Mouse (Mus musculus): ENCODE measurements around the gene Zfp747. TPM values are rescaled to one million over a fixed set of nuclear protein-coding genes. Genes with fewer than 3 reads are reported as not detected.
A peak's percentile ranks its signal among the peaks of the same experiment; 100 is the strongest.

The Zfp747 gene
- polyA plus RNA-seq, 1 experiment: 35.5 TPM

- Histone ChIP-seq H3K27me3 (ENCODE audit: control insufficient read depth, insufficient read depth, low read length) (no peaks in the 10 kb centered on the region), H3K36me3 (ENCODE audit: control insufficient read depth, insufficient read depth, low read length) (no peaks in the 10 kb centered on the region), H3K4me3 (ENCODE audit: low read depth, low read length) (no peak overlapping the region), H3K4me1 (ENCODE audit: control insufficient read depth, insufficient read depth, insufficient read length, low read length) (peaks cover 3% of the 10 kb centered on the region; the same call in 1 of the 2 replicates), H3K27ac (ENCODE audit: insufficient read depth, low read depth, low read length) (no peak overlapping the region)
- TF ChIP-seq POLR2A (IDR thresholded peaks at IDR 0.05; ENCODE audit: low read depth, low read length) (no peak), CTCF (IDR thresholded peaks at IDR 0.05; ENCODE audit: extremely low read depth, insufficient read length, insufficient replicate concordance, low read depth, low read length) (no peak)
- WGBS: 83% methylated on average over 5 of the region's 5 CpGs
Measured at GRCm38 (mm10) chr7:127351230-127352004, 24.4 kb downstream of the Zfp747 start.

GRCm38 (mm10) chr7:127346676-127347075 lies 29.2 kb downstream of the Zfp747 start:
- Histone ChIP-seq H3K4me1 (ENCODE audit: control insufficient read depth, insufficient read depth, insufficient read length, low read length) (peaks cover 16% of the 10 kb centered on the region), H3K27me3 (ENCODE audit: control insufficient read depth, insufficient read depth, low read length) (no peaks in the 10 kb centered on the region), H3K27ac (ENCODE audit: insufficient read depth, low read depth, low read length) (peak overlapping the region; percentile 96), H3K4me3 (ENCODE audit: low read depth, low read length) (peak overlapping the region; percentile 84), H3K36me3 (ENCODE audit: control insufficient read depth, insufficient read depth, low read length) (peaks cover 11% of the 10 kb centered on the region)
- WGBS: 12% methylated on average over 8 of the region's 8 CpGs
- no peak for TF ChIP-seq CTCF (IDR thresholded peaks at IDR 0.05; ENCODE audit: extremely low read depth, insufficient read length, insufficient replicate concordance, low read depth, low read length)
- no peak for TF ChIP-seq POLR2A (IDR thresholded peaks at IDR 0.05; ENCODE audit: low read depth, low read length)

GRCm38 (mm10) chr7:127345512-127346325 lies 30.1 kb downstream of the Zfp747 start, which contains the start of gene Zfp768:
TSS of gene Zfp768 (minus strand) at chr7:127345589.
- 1% methylated on average over 74 of the region's 76 CpGs for WGBS
- H3K4me3 ChIP-seq (ENCODE audit: low read depth, low read length): peak within 1 kb of the TSS; percentile 84
- TF ChIP-seq CTCF (IDR thresholded peaks at IDR 0.05; ENCODE audit: extremely low read depth, insufficient read length, insufficient replicate concordance, low read depth, low read length): no peak
- peak; percentile 84 for TF ChIP-seq POLR2A (IDR thresholded peaks at IDR 0.05; ENCODE audit: low read depth, low read length)
- H3K4me1 ChIP-seq (ENCODE audit: control insufficient read depth, insufficient read depth, insufficient read length, low read length): peaks cover 16% of the 10 kb centered on the region
- H3K27me3 ChIP-seq (ENCODE audit: control insufficient read depth, insufficient read depth, low read length): no peaks in the 10 kb centered on the region
- H3K27ac ChIP-seq (ENCODE audit: insufficient read depth, low read depth, low read length): peak within 1 kb of the TSS; percentile 96
- H3K36me3 ChIP-seq (ENCODE audit: control insufficient read depth, insufficient read depth, low read length): peaks cover 14% of the 10 kb centered on the region

- WGBS: 1% methylated on average over 42 of the region's 42 CpGs
- no peaks in the 10 kb centered on the region for H3K27me3 ChIP-seq (ENCODE audit: control insufficient read depth, insufficient read depth, low read length)
- peak overlapping the region; percentile 69 for H3K27ac ChIP-seq (ENCODE audit: insufficient read depth, low read depth, low read length)
- H3K4me3 ChIP-seq (ENCODE audit: low read depth, low read length): peak overlapping the region; percentile 84
- no peak for TF ChIP-seq CTCF (IDR thresholded peaks at IDR 0.05; ENCODE audit: extremely low read depth, insufficient read length, insufficient replicate concordance, low read depth, low read length)
- TF ChIP-seq POLR2A (IDR thresholded peaks at IDR 0.05; ENCODE audit: low read depth, low read length): peak; percentile 72; the same call in 1 of the 2 replicates
- H3K4me1 ChIP-seq (ENCODE audit: control insufficient read depth, insufficient read depth, insufficient read length, low read length): peaks cover 16% of the 10 kb centered on the region
- H3K36me3 ChIP-seq (ENCODE audit: control insufficient read depth, insufficient read depth, low read length): peaks cover 14% of the 10 kb centered on the region
Measured at GRCm38 (mm10) chr7:127345092-127345491, 30.8 kb downstream of the Zfp747 start.

- TF ChIP-seq CTCF (IDR thresholded peaks at IDR 0.05; ENCODE audit: extremely low read depth, insufficient read length, insufficient replicate concordance, low read depth, low read length) (no peak), POLR2A (IDR thresholded peaks at IDR 0.05; ENCODE audit: low read depth, low read length) (no peak)
- Histone ChIP-seq H3K27ac (ENCODE audit: insufficient read depth, low read depth, low read length) (no peak overlapping the region), H3K4me1 (ENCODE audit: control insufficient read depth, insufficient read depth, insufficient read length, low read length) (peaks cover 16% of the 10 kb centered on the region), H3K36me3 (ENCODE audit: control insufficient read depth, insufficient read depth, low read length) (peaks cover 14% of the 10 kb centered on the region), H3K4me3 (ENCODE audit: low read depth, low read length) (peak overlapping the region; percentile 84), H3K27me3 (ENCODE audit: control insufficient read depth, insufficient read depth, low read length) (no peaks in the 10 kb centered on the region)
- WGBS: 61% methylated on average over 8 of the region's 8 CpGs
Measured at GRCm38 (mm10) chr7:127344371-127344770, 31.5 kb downstream of the Zfp747 start.

- WGBS: 89% methylated on average over 38 of the region's 38 CpGs
- no peaks in the 10 kb centered on the region for H3K27me3 ChIP-seq (ENCODE audit: control insufficient read depth, insufficient read depth, low read length)
- H3K4me3 ChIP-seq (ENCODE audit: low read depth, low read length): no peak overlapping the region
- TF ChIP-seq POLR2A (IDR thresholded peaks at IDR 0.05; ENCODE audit: low read depth, low read length) (no peak), CTCF (IDR thresholded peaks at IDR 0.05; ENCODE audit: extremely low read depth, insufficient read length, insufficient replicate concordance, low read depth, low read length) (no peak)
- peaks cover 14% of the 10 kb centered on the region for H3K36me3 ChIP-seq (ENCODE audit: control insufficient read depth, insufficient read depth, low read length)
- peaks cover 16% of the 10 kb centered on the region for H3K4me1 ChIP-seq (ENCODE audit: control insufficient read depth, insufficient read depth, insufficient read length, low read length)
- H3K27ac ChIP-seq (ENCODE audit: insufficient read depth, low read depth, low read length): no peak overlapping the region
Measured at GRCm38 (mm10) chr7:127343351-127344019, 32.4 kb downstream of the Zfp747 start.
